ENCODE assay signal across 12 mouse cellular contexts in the genomic region with DNA sequence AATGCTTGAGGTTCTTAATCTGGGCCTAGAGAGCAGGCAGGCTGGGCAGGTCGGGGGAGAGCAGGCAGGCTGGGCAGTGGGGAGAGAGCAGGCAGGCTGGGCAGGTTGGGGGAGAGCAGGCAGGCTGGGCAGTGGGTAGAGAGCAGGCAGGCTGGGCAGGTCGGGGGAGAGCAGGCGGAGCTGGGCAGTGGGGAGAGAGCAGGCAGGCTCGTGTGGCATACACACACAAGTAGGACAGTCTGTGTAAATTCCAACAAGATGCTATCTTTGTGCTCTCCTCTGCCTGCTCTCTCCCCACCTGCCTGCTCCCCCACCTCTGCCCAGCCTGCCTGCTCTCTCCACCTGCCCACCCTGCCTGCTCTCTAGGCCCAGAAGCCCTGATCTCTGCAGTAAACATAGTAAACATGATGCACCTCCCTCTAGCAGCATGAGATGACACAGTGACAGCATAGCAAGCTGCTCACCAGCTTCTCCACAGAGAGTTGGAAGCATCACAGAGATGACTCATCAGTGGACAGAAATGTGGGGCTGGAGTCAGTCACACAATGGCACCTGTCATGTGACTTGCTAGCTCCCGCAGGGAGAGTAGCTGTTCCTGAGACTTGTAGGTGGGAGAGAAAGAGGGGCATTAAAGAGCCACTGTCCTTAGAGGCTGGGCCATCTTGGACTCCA.
DNase-seq lines count a peak whose midpoint lies in the region; ATAC-seq and TF ChIP-seq lines count a peak whose summit lies in the region.
"Had no signal": no experiment of that assay in that cellular context is flagged by ENCODE, and none has a peak within 500 bp of the region (broad histone marks: within the 10 kb centered on the region; RNA-seq: fewer than 3 reads in every experiment).

No protein-coding gene starts in this region.

- H3K27me3 ChIP-seq in neural tube, embryonic 11.5 days (ENCODE audit: control insufficient read depth, insufficient read depth, low read length): no peaks in the 10 kb centered on the region
- H3K27me3 ChIP-seq in neural tube, embryonic 15.5 days (replicated peaks): no peaks in the 10 kb centered on the region
- no peaks in the 10 kb centered on the region for H3K27me3 ChIP-seq in midbrain, postnatal 0 days (ENCODE audit: insufficient read depth, low read length)

- no peak overlapping the region for H3K4me2 ChIP-seq in neural tube, embryonic 11.5 days (ENCODE audit: low read depth)
- H3K4me2 ChIP-seq in neural tube, embryonic 15.5 days: no peak overlapping the region
- no peak overlapping the region for H3K4me2 ChIP-seq in midbrain, postnatal 0 days (ENCODE audit: low read depth, low read length, poor library complexity, severe bottlenecking)
- H3K4me2 ChIP-seq: embryonic facial prominence, embryonic 13.5 days; lung, embryonic 14.5 days had no signal

- no peaks in the 10 kb centered on the region for H3K36me3 ChIP-seq in neural tube, embryonic 11.5 days (ENCODE audit: control insufficient read depth, insufficient read depth, low read length)
- H3K36me3 ChIP-seq in neural tube, embryonic 15.5 days: no peaks in the 10 kb centered on the region
- H3K36me3 ChIP-seq in midbrain, postnatal 0 days (ENCODE audit: insufficient read depth, low read length): no peaks in the 10 kb centered on the region
- H3K36me3 ChIP-seq: embryonic facial prominence, embryonic 13.5 days had no signal

- H3K9me3 ChIP-seq in neural tube, embryonic 11.5 days (ENCODE audit: control insufficient read depth, low read length): no peaks in the 10 kb centered on the region
- no peaks in the 10 kb centered on the region for H3K9me3 ChIP-seq in neural tube, embryonic 15.5 days (replicated peaks)
- H3K9me3 ChIP-seq in midbrain, postnatal 0 days (ENCODE audit: low read length): no peaks in the 10 kb centered on the region
- H3K9me3 ChIP-seq: embryonic facial prominence, embryonic 13.5 days had no signal

- no peak overlapping the region for H3K4me3 ChIP-seq in neural tube, embryonic 11.5 days (ENCODE audit: low read depth, low read length)
- H3K4me3 ChIP-seq in neural tube, embryonic 15.5 days (replicated peaks): no peak overlapping the region
- no peak overlapping the region for H3K4me3 ChIP-seq in midbrain, postnatal 0 days (ENCODE audit: low read depth, low read length)
- H3K4me3 ChIP-seq: embryonic facial prominence, embryonic 13.5 days had no signal

- ATAC-seq in neural tube, embryonic 11.5 days (ENCODE audit: insufficient read depth, low FRiP score, low TSS enrichment): no peak
- no peak for ATAC-seq in neural tube, embryonic 15.5 days (ENCODE audit: low FRiP score)
- no peak for ATAC-seq in midbrain, postnatal 0 days (ENCODE audit: low FRiP score)

- H3K9ac ChIP-seq in neural tube, embryonic 11.5 days (ENCODE audit: low read length): peak overlapping the region; percentile 29; the same call in 1 of the 2 replicates
- no peak overlapping the region for H3K9ac ChIP-seq in neural tube, embryonic 15.5 days (replicated peaks)
- H3K9ac ChIP-seq in midbrain, postnatal 0 days (replicated peaks; ENCODE audit: low read length, poor library complexity, severe bottlenecking): no peak overlapping the region
- H3K9ac ChIP-seq: embryonic facial prominence, embryonic 13.5 days; lung, embryonic 14.5 days had no signal

- H3K4me1 ChIP-seq in neural tube, embryonic 11.5 days (ENCODE audit: control insufficient read depth, insufficient read depth, low read length): peaks cover 7% of the 10 kb centered on the region
- no peaks in the 10 kb centered on the region for H3K4me1 ChIP-seq in neural tube, embryonic 15.5 days
- no peaks in the 10 kb centered on the region for H3K4me1 ChIP-seq in midbrain, postnatal 0 days (ENCODE audit: insufficient read depth, low read length)

- TF ChIP-seq CTCF in midbrain, postnatal 0 days (IDR thresholded peaks at IDR 0.05): no peak

- H3K27ac ChIP-seq in neural tube, embryonic 11.5 days (ENCODE audit: low read depth, low read length): no peak overlapping the region
- no peak overlapping the region for H3K27ac ChIP-seq in neural tube, embryonic 15.5 days (replicated peaks)
- no peak overlapping the region for H3K27ac ChIP-seq in midbrain, postnatal 0 days (ENCODE audit: low read depth, low read length)
- H3K27ac ChIP-seq: embryonic facial prominence, embryonic 13.5 days had no signal

- peak; percentile 43 to 53 for DNase-seq in frontal cortex, postnatal 36 days (ENCODE audit: low spot score in 2 of 2)
- no peak for DNase-seq in frontal cortex, postnatal 10 days (ENCODE audit: low spot score in 2 of 2)
- no peak for DNase-seq in neural tube, embryonic 11.5 days (ENCODE audit: low spot score)
- DNase-seq in cerebellum, adult 9-11 months: peak; percentile 95
- peak; percentile 60 for DNase-seq in midbrain, postnatal 0 days (ENCODE audit: low spot score)
- no peak for DNase-seq in lung, adult 18-20 months
- no peak for DNase-seq in spleen, postnatal 36 days (ENCODE audit: low spot score in 2 of 2)
- DNase-seq: gastrocnemius, postnatal 14 days; kidney, postnatal 4 days; lung, embryonic 14.5 days had no signal

- WGBS in neural tube, embryonic 11.5 days: 52% methylated on average over 5 of the region's 5 CpGs
- WGBS in neural tube, embryonic 15.5 days: 56% methylated on average over 5 of the region's 5 CpGs
- 34% methylated on average over 3 of the region's 5 CpGs for WGBS in midbrain, postnatal 0 days

Comparison
In these comparisons a context has a peak if more than half of its experiments do, and no peak if none do; other contexts are left out.
1. DNase-seq: peak in frontal cortex, postnatal 36 days (2 of 2), cerebellum, adult 9-11 months (single experiment) and midbrain, postnatal 0 days (single experiment); none in frontal cortex, postnatal 10 days (0 of 2), neural tube, embryonic 11.5 days (single experiment), lung, adult 18-20 months (0 of 2) and spleen, postnatal 36 days (0 of 2).